Mouse (Mus musculus) spleen, adult 2 months (tissue): ENCODE data around the gene Trp53i13.

Experiments used
- CTCF ChIP-seq: fragments of 200-500 bp; IDR thresholded peaks from 2 replicates; pipeline ENCODE4 v1.5.1; 2011; ENCODE audit warnings: mild to moderate bottlenecking, inconsistent platforms; ENCODE audit not compliant: insufficient read depth, insufficient read length, insufficient replicate concordance; ENCODE audit errors: extremely low read depth
- POLR2A ChIP-seq: fragments of 200-500 bp; IDR thresholded peaks from 2 replicates; pipeline ENCODE4 v1.6.1; 2011; ENCODE audit warnings: low read depth, low read length, inconsistent platforms

GRCm38 (mm10) chr11:77512891-77513810 lies 2.6 kb downstream of the Trp53i13 start:
- TF ChIP-seq CTCF, result no peak
- TF ChIP-seq POLR2A, result no peak; the same call in 1 of the 2 replicates
